Mouse (Mus musculus) right cerebral cortex, postnatal 36 days (tissue): ENCODE results near the gene Prss43.
"Not testable (repeated sequence)": the region's sequence is repeated elsewhere in the genome, so short reads cannot be mapped to it uniquely, and the experiment has no call there.

Experiments used
- DNase-seq, 2 experiments: peaks; one replicate each; pipeline ENCODE4 v3.0.0; 2022; ENCODE audit warnings: low spot score in 2 of 2, mixed read lengths in 1 of 2

Gene Prss43

DNA sequence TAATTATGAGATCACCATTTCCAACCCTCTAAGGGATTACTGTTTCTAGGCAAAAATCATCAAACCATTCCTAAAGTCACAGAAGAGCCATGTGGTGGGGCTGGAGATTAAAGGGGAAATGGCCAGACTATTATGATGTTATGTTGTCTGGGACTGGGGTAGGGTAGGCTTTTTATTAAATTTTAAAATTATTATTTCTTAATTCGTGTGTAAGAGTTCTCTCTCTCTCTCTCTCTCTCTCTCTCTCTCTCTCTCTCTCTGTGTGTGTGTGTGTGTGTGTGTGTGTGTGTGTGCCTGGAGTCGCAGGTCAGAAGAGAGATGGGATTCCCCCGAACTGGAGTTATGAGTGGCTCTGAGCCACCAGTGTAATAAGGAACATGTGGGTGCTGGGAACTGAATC, at the start of gene Prss43:
Gene Prss43 (plus strand): TSS at position 301 of the 400 bp plus-strand sequence.
- DNase-seq, result no peak

DNA sequence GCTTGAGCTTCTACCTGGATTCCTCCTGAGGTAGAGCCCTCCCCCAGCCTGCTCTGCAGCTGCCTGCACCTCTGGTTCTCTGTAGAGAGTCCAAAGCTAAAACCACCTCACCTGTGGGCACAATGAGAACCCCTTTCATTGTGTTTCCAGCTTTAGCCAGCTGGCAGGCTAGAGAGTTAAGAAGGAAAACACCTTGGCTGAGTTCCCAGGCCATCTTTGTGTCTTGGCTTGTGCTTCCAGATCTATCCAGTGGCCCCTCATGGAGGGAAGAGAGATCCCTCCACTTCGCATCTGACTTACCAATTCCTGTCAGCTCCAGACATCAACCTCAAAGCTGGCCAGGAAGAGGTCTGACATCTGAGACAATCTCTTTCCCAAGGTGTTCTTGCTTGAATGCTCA, 48.4 kb upstream of the Prss43 start:
- DNase-seq, result no peak

DNA sequence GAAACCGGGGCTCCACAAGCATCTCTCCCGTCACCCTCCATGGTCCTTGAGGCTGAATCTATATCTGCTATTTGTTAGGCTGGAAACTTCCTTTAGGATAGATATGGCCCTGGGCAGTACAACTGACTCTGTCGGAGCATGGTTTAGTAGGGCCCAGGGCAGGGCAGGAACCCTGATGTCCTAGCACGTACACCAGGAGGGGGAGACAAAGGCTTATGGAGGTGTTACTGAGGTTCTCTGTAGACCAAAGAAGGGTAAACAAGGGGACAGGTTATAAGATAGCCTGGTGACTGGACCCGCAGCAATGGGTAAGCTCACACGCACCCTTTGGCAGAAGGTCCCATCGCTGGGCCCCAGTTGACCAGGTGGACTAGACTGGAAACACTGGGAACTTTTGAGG, 47.9 kb upstream of the Prss43 start:
- DNase-seq, result no peak

DNA sequence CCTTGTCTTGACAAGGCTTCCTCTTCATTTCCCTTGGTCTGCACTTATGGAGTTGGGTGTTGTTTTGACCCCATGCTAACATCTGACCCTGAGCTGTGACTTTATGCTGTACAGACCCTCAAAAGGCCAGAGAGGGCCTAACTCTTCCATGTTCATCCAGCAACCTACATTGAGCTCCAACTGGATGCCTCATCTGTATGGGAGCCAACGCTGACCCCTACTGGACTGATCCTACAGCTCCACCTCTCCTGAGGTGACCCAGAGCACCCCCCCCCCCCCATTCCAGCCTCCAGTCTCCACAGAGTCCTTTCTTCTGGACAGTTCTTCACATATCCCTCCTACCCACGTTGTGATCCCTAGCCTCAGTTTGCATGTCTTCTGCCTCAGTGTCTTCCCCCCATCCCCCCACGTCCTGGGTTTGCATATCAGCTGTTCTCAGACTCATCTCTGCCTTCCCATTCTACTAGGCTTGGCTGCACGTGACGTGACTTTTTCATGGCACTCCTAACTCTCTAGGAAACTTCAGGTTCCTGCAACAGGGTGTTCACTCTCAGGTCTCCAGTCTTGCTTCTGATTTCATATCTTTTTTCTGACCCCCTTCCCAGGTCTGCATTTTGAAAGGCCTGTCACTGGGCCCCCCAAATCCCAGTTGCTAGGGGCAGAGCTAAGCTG, 47.1 kb upstream of the Prss43 start:
- no peak for DNase-seq

DNA sequence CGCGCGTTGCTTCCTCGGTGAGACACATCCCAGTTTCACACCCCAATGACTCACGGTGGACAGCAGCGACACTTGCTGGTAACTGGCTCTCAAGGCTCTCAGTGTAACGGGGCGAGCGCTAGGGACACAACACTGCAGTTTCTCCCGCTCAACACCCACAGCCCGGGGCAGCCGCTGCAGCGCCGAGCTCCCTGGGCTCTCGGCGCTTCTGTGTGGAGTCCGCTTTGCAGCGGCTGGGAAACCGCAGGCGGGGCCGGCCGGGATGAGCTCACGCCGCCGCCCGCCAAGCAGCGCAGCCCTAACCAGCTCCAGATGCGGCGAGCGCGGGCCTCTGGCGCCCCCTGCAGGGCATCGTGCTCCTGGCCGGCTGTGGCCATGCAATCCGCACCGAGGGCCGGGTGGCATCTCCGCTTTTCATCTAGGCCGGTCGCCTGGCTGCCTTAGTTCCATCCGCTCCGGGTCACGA, 45.2 kb upstream of the Prss43 start:
- peak; percentile 86 to 87 for DNase-seq

DNA sequence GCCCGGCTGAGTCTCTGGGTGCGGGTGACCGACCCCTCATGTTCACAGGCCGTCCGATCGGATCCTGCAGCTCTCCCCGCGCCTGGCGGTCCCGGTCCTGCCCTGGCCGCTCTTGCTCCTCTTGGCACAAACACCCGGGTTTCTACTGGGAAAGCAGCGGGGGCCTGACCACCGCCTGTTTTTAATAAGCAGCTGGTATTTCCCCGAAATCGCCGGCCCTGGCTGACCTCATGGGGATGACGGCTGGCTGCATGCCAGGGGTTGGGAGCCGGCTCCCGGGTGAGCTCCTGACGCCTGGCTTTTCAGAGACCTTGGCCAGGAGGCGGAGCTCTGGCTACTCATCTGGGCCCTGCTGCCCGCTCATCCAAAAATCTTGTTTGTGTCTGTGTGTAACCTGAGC, 44.8 kb upstream of the Prss43 start:
- peak; percentile 49 to 51 for DNase-seq

DNA sequence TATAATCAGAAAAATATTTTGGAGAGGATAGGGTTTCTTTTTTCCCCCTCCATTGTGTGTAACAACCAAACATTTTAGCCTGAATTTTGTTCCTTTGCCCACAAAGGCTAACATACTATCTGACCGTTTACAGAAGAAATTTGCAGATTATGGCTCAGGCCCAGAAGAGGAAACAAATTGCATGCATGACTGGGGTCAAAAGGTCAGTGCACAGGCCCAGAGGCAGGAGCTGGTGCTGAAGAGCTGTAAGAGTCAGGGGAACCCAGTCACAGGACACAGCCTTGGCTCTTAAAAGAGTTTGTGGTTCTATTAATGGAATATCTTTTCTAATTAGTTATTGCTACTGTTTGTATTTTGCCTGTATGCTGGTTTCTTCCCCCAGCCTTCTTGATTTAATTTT, 42.9 kb upstream of the Prss43 start:
- no peak for DNase-seq

DNA sequence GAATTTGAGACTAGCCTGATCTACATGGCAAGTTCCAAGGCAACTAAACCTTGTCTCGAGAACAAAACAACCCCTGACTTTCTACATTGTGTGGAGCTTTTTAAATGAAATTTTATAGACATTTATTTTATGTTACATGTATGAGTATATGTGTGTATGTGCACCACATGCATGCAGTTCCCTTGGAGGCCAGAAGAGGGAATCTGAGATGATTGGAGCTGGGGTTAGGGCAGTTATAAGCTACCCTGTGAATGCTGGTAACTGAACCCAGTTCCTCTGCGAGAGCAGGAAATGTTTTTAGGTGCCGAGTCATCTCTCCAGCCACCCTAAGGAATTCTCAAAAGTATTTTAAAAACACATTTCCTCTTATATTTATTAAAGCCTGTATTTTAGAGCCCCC, 38.3 kb upstream of the Prss43 start:
- no peak for DNase-seq

DNA sequence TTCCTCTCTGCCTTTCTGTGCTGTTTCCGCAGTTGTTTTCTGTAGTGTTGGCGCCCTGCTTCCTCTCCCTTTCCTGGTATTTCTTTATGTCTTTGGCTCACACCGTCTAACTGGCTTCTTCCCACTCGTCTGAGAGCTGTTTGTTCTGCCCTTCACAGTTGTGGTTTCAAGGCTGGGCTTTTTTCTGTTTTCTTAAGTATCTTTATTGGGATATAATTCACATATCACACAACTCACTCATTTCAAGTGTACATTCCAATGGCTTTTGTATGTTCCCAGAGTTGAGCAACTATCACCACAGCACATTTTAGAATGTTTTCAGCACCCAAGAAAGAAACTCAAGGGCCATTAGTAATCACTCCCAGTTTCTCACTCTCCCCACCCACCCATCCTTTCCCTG, 36.0 kb upstream of the Prss43 start:
- DNase-seq, result no peak

DNA sequence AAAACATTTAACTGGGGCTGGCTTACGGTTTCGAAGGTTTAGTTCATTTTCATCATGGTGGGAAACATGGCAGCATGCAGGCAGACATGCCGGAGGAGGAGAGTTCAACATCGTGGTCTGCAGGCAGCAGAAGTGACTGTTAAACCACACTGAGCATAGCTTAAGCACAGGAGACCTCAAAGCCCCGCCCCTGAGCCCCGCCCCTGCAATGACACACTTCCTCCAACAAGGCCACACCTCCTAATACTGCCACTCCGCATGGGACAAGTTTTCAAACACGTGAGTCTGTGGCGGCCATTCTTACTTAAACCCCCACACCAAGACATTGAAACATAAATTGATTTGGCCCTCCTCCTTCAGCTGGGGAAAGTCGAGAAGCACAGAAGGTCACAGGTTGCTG, 29.5 kb upstream of the Prss43 start:
- no peak for DNase-seq

DNA sequence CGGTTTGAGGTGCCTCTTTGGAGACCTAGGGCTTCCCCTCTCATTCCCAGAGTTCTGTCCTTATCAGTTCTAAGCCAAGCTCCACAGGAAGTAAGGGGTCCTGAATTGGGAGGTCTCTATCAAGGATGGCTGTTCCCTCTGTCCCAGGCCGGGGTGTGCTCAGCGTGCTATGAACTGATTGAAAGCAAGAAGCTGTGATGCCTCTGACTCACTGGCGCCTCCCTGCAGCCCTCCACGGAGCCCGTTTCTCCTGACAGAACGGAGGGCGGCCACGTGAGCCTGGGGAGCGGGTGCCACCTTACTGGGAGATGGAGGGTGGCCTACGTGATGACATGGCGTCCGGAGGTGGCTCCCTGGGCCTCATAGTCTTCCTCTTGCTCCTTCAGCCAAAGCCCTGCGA, 28.6 kb upstream of the Prss43 start, which contains the start of gene Prss42:
Gene Prss42 (plus strand): TSS at position 301 of the 400 bp plus-strand sequence.
- no peak for DNase-seq

DNA sequence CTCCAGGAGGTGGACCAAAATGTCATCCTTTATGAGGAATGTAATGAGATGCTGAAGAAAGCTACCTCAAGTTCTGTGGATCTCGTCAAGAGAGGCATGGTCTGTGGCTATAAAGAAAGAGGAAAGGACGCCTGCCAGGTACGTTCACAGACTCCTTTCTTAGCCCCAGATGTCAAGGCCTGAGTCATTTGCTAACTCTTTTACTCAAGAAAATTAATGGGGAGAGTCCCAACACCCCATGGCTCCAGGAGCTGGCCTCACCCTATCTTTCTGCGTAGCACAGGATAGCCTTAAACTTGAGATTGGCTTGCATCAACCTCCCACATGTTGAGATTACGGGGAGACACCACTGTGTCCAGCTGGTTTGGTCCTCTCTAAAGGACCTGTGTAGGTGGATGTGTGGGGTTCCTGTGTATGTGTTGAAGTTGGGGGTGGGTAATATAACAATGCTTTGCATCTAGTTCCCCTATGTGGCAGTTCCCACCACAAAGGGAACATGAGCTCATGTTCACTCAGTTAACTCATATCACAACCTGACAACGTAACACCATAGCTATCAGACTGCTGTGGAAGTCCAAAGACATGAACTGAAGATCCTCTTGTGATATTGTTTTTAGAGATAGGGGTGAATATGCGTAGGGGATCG, 25.5 kb upstream of the Prss43 start:
- DNase-seq, result no peak

DNA sequence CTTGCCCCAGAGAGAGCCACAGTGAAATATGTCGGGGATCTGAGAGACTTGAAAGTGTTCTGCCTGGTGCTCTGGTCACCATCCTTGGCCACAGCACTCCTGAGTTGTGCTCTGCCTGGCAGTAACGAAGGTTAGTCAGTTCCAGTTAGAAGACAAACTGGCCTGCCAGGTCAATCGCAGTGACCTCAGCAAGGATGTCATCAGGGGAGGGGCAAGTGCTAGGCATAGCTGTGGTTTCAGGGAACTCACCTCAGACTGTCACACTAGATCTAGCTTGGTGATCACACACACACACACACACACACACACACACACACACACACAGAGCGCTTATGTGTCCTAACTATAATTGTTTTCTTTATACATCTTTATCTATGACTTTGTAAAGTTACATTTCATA, 23.2 kb upstream of the Prss43 start:
- no peak for DNase-seq

DNA sequence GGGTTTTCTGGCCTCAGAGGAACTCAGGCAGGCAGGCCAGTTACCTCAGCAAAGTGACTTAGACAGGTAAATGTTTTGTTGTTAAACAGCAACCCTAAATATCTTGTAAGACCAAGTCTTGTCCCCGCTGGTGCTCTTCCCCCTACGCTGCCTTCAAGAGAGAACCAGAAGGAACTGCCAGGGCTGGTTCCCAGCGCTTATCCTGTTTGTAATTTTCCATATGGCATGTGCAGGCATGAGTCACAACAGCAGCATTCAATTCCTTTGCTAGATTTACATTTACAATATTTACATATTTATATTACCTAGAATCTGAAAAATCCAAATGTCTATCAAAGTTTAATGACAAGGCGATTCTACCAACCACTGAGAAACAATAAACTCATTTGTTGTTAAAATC, 16.4 kb upstream of the Prss43 start:
- no peak for DNase-seq

DNA sequence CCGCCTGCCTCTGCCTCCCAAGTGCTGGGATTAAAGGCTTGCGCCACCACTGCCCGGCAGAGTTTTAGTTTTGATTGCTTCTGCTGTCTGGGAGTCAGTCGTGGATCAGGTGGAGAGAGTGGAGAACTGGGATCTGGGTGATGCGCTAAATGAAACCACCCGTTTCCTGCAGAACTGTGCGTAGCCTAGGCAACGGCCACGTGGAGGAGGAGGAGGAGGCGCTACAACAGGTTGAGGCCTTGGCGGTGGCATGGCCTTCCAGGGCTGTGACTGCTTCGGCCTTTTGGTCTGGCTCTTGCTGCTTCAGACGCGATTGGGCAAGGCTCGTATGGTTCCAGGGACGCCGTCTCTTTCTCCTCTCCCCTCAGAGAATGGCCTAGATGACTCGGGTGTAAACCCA, 12.7 kb upstream of the Prss43 start, which contains the start of gene Prss44:
Gene Prss44 (plus strand): TSS at position 206 of the 400 bp plus-strand sequence.
- DNase-seq, result no peak

DNA sequence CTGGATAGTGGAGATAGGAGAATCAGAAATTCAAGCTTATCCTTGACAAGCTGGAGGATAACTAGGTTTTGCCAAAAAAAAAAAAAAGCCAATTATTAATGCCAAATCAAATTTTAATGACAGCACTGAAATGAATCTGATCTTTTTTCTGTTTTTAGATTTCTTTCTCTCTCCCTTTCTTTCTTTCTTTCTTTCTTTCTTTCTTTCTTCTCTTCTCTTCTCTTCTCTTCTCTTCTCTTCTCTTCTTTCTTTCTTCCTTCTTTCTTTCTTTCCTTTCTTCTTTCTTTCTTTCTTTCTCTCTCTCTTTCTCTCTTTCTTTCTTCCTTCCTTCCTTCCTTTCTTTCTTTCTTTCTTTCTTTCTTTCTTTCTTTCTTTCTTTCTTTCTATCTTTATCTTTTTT, 5.9 kb upstream of the Prss43 start:
- not testable (repeated sequence) for DNase-seq

DNA sequence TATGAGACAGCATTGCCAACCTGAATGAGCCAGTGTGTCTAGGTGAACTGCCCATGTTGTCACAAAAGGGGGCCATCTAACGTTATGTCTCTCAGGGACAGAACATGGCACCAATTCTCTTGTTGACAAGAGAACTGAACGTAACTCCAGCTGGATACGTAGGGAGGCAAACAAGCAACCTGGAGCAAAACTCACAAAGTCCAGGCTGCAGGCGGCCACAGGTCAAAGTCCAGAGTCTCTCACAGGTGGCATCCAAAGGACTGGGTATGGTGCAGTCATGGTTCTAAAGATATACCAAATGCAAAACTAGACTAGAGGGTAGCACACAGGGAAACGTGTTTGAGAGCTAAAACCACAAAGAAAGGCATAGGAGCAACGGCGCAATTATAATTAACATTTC, 5.1 kb upstream of the Prss43 start:
- DNase-seq, result no peak

DNA sequence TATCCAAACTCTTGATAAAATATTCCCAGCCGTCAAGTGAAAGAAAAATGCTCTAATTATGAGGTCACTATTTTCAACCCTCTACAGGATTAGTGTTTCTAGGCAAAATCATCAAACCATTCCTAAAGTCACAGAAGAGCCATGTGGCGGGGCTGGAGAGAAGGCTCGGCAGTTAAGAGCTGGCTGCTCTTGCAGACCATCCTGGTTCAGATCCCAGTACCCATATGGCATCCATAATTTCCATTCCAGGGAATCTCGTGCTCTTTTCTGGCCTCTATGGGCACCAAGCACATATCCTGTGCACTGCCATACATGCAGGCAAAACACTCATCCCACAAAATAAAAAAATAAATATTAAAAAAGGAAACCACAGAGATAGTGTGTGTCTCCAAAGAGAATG, 1.1 kb upstream of the Prss43 start:
- DNase-seq, result no peak

DNA sequence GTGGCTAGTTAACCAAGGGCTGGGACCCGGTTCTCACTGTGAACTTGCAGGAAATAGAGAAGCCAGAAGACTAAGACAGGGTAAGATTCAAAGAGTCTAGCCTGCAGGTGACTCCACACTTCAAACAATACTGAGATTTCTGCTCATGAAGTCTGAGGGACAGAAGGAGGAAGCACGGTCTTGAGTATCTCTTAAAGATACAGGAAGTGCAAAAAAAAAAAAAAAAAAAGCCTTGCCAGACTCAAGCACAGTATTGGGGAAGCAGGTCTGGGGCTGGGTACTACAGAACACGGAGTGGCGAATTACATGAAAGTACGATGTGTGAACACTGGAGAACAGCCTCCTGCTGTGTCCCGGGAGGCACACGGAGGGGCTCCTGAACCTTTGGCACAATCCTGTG, 658 bp upstream of the Prss43 start:
- DNase-seq, result no peak

DNA sequence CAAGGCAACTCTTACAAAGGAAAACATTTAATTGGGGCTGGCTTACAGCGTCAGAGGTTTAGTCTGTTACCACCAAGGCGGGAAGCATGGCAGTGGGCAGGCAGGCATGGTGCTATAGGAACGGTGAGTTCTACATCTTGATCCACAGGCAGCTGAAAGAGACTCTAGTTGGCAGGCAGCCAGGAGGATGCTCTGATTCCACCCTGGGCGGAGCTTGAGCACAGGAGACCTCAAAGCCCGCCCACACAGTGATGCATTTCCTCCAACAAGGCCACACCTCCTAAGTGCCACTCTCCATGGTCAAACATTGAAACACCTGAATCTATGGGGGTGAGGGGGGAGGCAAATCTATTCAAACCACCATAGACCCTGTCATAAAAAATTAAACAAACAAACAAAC, 6.5 kb downstream of the Prss43 start:
- no peak for DNase-seq

DNA sequence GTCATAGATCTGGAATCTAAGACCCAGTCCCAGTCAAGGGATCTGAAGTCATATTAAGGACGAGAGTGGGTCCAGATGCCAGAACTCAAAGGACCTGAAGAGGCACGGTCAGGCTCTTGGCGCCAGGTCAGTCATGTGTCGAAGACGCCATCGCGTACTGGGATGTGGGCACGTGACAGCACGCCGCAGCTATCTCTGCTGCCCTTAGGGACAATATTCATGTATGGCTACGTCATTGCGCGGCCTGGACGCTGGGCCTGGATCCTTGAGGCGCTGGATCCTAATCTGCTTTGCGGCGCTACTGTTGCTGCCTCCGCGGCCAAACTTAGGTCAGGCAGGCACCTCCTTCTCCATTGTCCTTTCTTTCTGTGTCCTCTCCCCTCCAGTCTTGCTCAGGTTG, 7.9 kb downstream of the Prss43 start, which contains the start of gene Prss45:
Gene Prss45 (plus strand): TSS at position 178 of the 400 bp plus-strand sequence.
- DNase-seq, result no peak

DNA sequence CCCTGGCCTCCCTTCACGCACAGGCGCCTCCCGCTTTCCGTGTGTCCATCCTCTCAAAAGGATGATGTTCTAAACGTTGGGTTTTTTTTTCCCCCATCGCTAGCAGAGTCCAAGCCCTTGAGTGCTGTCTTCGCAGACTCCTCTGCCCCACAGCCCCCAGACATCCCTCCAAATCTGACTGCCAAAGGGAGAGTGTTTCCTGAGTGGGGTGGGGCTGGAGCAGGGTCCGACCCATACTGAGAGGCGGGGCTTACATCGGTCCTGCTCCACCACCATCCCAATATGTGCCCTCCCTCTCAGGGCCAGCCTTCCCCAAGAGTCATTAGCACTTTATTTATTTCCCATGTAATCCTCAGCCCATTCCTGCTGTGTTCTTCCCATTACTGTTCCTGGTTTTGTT, 8.5 kb downstream of the Prss43 start:
- DNase-seq, result no peak

DNA sequence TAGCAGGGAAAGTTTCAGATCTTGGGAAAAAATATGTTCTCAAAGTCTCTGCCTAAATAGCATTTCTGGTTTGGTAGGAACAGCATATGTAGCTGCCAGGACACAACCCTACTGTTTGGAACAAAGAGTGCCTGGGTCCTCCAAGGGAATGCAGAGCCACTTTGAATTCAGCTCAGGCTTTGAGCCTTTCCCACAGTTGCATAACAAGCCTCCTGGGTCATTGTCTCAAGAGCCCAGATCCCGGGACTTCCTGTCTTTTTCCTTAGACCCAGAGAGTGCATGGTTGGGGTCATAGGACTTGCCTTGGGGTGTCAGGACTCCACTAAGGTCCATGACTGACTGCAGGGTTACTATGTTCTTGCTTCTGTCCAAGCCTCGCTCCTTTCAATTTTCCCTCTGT, 9.6 kb downstream of the Prss43 start:
- DNase-seq, result peak; percentile 14 to 26
